Mouse (Mus musculus): ENCODE results near the gene Rpl36a-ps1.

- TF ChIP-seq CTCF (IDR thresholded peaks at IDR 0.05; ENCODE audit: insufficient read depth, low read depth, low read length), result no peak
- TF ChIP-seq POLR2A (IDR thresholded peaks at IDR 0.05; ENCODE audit: insufficient read depth, low read depth, low read length), result no peak
These were observed at the start of gene Rpl36a-ps1 for GRCm38 (mm10) chr14:98994218-98994617.
